Mouse (Mus musculus): Measurements from ENCODE around the gene Gm20481. TPM values are rescaled to one million over a fixed set of nuclear protein-coding genes. Genes with fewer than 3 reads are reported as not detected.
"Not testable (repeated sequence)": the region's sequence is repeated elsewhere in the genome, so short reads cannot be mapped to it uniquely, and the experiment has no call there.

Gene Gm20481
- total and polyA plus RNA-seq, 2 experiments from 2014 or later: not detected

GRCm38 (mm10) chr17:35003022-35003838 is 33.5 kb downstream of the Gm20481 start:
- 73% methylated on average over 9 of the region's 9 CpGs for WGBS
- H3K9me3 ChIP-seq (ENCODE audit: low read length): no peaks in the 10 kb centered on the region
- no peaks in the 10 kb centered on the region for H3K27me3 ChIP-seq (ENCODE audit: insufficient read depth, low read length)
- peaks cover 6% of the 10 kb centered on the region for H3K4me1 ChIP-seq (ENCODE audit: insufficient read depth, low read length)
- ATAC-seq (no peak), DNase-seq (ENCODE audit: low spot score) (no peak)
- H3K9ac ChIP-seq (replicated peaks; ENCODE audit: low read length): peak overlapping the region; percentile 70; the same call in 1 of the 2 replicates
- H3K4me3 ChIP-seq (ENCODE audit: low read length): no peak overlapping the region
- H3K4me2 ChIP-seq (ENCODE audit: low read depth, low read length): peak overlapping the region; percentile 92
- peaks cover 16% of the 10 kb centered on the region for H3K36me3 ChIP-seq (ENCODE audit: insufficient read depth, low read length)
- TF ChIP-seq CTCF (IDR thresholded peaks at IDR 0.05; ENCODE audit: low read depth): no peak
- H3K27ac ChIP-seq: 0 out of 2 replicates have a peak overlapping the region, but pooled peaks have one; percentile 7

DNA sequence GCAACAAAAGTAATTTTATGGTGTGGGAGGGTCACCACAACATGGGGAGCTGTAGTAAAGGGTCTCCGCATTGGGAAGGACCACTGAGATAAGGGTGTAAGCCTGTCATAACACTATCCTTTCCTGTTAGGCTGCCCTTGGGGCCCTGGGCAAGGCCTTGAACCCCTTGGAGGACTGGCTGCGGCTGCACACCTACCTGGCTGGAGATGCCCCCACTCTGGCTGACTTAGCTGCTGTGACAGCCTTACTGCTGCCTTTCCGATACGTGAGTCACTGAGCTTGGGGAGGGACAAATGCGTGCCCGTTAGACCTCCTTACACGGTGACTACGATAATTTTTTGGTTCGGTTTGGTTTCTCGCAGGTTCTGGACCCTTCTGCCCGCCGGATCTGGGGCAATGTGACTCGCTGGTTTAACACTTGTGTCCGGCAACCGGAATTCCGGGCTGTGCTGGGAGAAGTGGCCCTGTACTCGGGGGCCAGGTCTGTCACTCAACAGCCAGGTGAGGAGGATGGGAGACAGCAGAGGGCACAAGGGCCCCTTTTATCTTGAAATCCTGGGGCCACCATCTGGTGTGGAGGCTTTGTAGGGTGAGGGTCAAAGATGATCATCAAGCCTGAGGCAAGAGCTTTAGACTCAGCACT is 34.5 kb downstream of the Gm20481 start:
- H3K36me3 ChIP-seq (ENCODE audit: insufficient read depth, low read length): peaks cover 22% of the 10 kb centered on the region
- no peak for ATAC-seq
- H3K27me3 ChIP-seq (ENCODE audit: insufficient read depth, low read length): no peaks in the 10 kb centered on the region
- H3K9me3 ChIP-seq (ENCODE audit: low read length): no peaks in the 10 kb centered on the region
- no peak for TF ChIP-seq CTCF (IDR thresholded peaks at IDR 0.05; ENCODE audit: low read depth)
- no peak overlapping the region for H3K9ac ChIP-seq (replicated peaks; ENCODE audit: low read length)
- WGBS: 97% methylated on average over 17 of the region's 17 CpGs
- no peak overlapping the region for H3K27ac ChIP-seq
- no peak overlapping the region for H3K4me2 ChIP-seq (ENCODE audit: low read depth, low read length)
- no peak overlapping the region for H3K4me3 ChIP-seq (ENCODE audit: low read length)
- no peak for DNase-seq (ENCODE audit: low spot score)
- H3K4me1 ChIP-seq (ENCODE audit: insufficient read depth, low read length): peaks cover 6% of the 10 kb centered on the region

GRCm38 (mm10) chr17:35005158-35005557 is 35.4 kb downstream of the Gm20481 start:
- no peak overlapping the region for H3K4me2 ChIP-seq (ENCODE audit: low read depth, low read length)
- no peaks in the 10 kb centered on the region for H3K27me3 ChIP-seq (ENCODE audit: insufficient read depth, low read length)
- no peak overlapping the region for H3K9ac ChIP-seq (replicated peaks; ENCODE audit: low read length)
- peaks cover 6% of the 10 kb centered on the region for H3K4me1 ChIP-seq (ENCODE audit: insufficient read depth, low read length)
- ATAC-seq (no peak), DNase-seq (ENCODE audit: low spot score) (no peak)
- no peak overlapping the region for H3K4me3 ChIP-seq (ENCODE audit: low read length)
- H3K9me3 ChIP-seq (ENCODE audit: low read length): no peaks in the 10 kb centered on the region
- no peak overlapping the region for H3K27ac ChIP-seq
- peaks cover 22% of the 10 kb centered on the region for H3K36me3 ChIP-seq (ENCODE audit: insufficient read depth, low read length)
- 94% methylated on average over 10 of the region's 10 CpGs for WGBS
- TF ChIP-seq CTCF (IDR thresholded peaks at IDR 0.05; ENCODE audit: low read depth): no peak

GRCm38 (mm10) chr17:35005902-35006301 is 36.2 kb downstream of the Gm20481 start:
- not testable (repeated sequence) for H3K4me3 ChIP-seq (ENCODE audit: low read length); H3K4me1 ChIP-seq (ENCODE audit: insufficient read depth, low read length); H3K9ac ChIP-seq (replicated peaks; ENCODE audit: low read length); H3K4me2 ChIP-seq (ENCODE audit: low read depth, low read length); H3K27ac ChIP-seq; DNase-seq (ENCODE audit: low spot score); ATAC-seq; H3K27me3 ChIP-seq (ENCODE audit: insufficient read depth, low read length); H3K9me3 ChIP-seq (ENCODE audit: low read length)
- peaks cover 30% of the 10 kb centered on the region for H3K36me3 ChIP-seq (ENCODE audit: insufficient read depth, low read length)
- 97% methylated on average over 4 of the region's 5 CpGs for WGBS

DNA sequence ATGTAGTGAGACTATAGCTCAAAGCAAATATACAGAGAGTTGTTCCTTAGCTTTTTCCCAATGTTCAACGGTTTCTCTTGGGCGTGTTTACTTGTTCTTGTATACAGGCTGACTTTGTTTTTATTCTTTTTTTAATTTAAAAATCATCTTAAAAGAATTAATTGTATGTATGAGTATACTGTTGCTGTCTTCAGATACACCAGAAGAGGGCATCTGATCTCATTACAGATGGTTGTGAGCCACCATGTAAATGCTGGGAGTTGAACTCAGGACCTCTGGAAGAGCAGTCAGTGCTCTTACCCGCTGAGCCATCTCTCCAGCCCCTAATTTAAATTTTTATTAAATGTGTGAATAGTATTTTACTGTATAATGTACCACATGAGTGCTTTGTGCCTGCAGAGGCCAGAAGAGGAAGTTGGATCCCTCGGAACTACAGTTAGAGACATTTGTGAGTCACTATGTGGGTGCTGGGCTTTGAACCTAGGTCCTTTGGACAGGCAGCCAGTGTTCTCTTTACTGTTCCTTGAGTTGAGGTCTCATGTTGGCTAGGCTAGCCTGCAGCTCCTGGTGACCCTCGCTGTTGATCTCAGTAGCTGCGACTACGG is 37.8 kb downstream of the Gm20481 start:
- ATAC-seq (no peak), DNase-seq (ENCODE audit: low spot score) (no peak)
- no peak overlapping the region for H3K4me2 ChIP-seq (ENCODE audit: low read depth, low read length)
- H3K9ac ChIP-seq (replicated peaks; ENCODE audit: low read length): no peak overlapping the region
- H3K9me3 ChIP-seq (ENCODE audit: low read length): no peaks in the 10 kb centered on the region
- no peak overlapping the region for H3K27ac ChIP-seq
- 96% methylated on average over 7 of the region's 7 CpGs for WGBS
- no peaks in the 10 kb centered on the region for H3K27me3 ChIP-seq (ENCODE audit: insufficient read depth, low read length)
- no peak overlapping the region for H3K4me3 ChIP-seq (ENCODE audit: low read length)
- no peak for TF ChIP-seq CTCF (IDR thresholded peaks at IDR 0.05; ENCODE audit: low read depth)
- peaks cover 45% of the 10 kb centered on the region for H3K36me3 ChIP-seq (ENCODE audit: insufficient read depth, low read length)
- H3K4me1 ChIP-seq (ENCODE audit: insufficient read depth, low read length): peaks cover 2% of the 10 kb centered on the region

DNA sequence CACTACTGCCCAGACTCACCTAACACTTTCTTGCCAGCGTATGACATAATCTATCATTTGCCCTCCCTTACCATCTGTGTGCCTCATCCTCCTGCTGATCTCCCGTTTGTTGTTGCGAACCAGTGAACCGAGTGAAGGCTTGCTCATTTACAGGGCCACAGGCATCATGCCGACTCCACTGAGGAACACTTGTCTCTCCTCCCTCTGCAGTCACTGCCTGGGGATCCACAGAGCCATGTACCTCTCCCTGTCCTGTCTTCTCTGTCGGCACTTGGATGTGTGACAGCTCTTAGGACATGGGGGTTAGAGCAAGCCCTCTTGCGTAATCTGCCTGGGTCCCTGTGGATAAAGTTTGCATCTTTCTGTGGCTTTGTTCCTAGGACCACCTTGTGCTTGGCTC is 39.9 kb downstream of the Gm20481 start:
- H3K27me3 ChIP-seq (ENCODE audit: insufficient read depth, low read length): no peaks in the 10 kb centered on the region
- no peak overlapping the region for H3K9ac ChIP-seq (replicated peaks; ENCODE audit: low read length)
- 71% methylated on average over 7 of the region's 7 CpGs for WGBS
- no peak overlapping the region for H3K27ac ChIP-seq
- ATAC-seq (no peak), DNase-seq (ENCODE audit: low spot score) (peak; percentile 13)
- H3K4me2 ChIP-seq (ENCODE audit: low read depth, low read length): no peak overlapping the region
- no peaks in the 10 kb centered on the region for H3K4me1 ChIP-seq (ENCODE audit: insufficient read depth, low read length)
- H3K36me3 ChIP-seq (ENCODE audit: insufficient read depth, low read length): peaks cover 62% of the 10 kb centered on the region
- H3K9me3 ChIP-seq (ENCODE audit: low read length): no peaks in the 10 kb centered on the region
- H3K4me3 ChIP-seq (ENCODE audit: low read length): no peak overlapping the region
- TF ChIP-seq CTCF (IDR thresholded peaks at IDR 0.05; ENCODE audit: low read depth): no peak

Data from hindbrain, postnatal 0 days (tissue).